Mouse (Mus musculus) stomach, postnatal 0 days (tissue): ENCODE results near the gene Defb22. TPM values are rescaled to one million over a fixed set of nuclear protein-coding genes. Genes with fewer than 3 reads are reported as not detected.

Source experiments
- ATAC-seq: fragments of 200-750 bp; cut with Nextera tagmentation; 2 replicates; pipeline ENCODE4 v1.8.0; 2017; ENCODE audit not compliant: low FRiP score, low TSS enrichment
- DNase-seq: peaks from one replicate; pipeline ENCODE4 v3.0.0-alpha.2; 2016; ENCODE audit warnings: low spot score
- H3K27ac ChIP-seq: fragments of 300-500 bp; sonication (generic); replicated peaks from 2 replicates; pipeline ENCODE4 v1.5.1; 2014; ENCODE audit warnings: mild to moderate bottlenecking, control low read depth
- H3K27me3 ChIP-seq: fragments of 300-500 bp; sonication (generic); 2 replicates; pipeline ENCODE4 v1.6.1; 2014; ENCODE audit warnings: low read length; ENCODE audit not compliant: control insufficient read depth, insufficient read depth
- H3K36me3 ChIP-seq: fragments of 300-500 bp; sonication (generic); 2 replicates; pipeline ENCODE4 v1.6.1; 2014; ENCODE audit warnings: low read length, mixed read lengths; ENCODE audit not compliant: control insufficient read depth, insufficient read depth
- H3K4me1 ChIP-seq: fragments of 300-500 bp; sonication (generic); replicated peaks from 2 replicates; pipeline ENCODE4 v1.6.1; 2014; ENCODE audit warnings: antibody characterized with exemption; ENCODE audit not compliant: control insufficient read depth, insufficient read depth
- H3K4me2 ChIP-seq: fragments of 300-500 bp; sonication (generic); replicated peaks from 2 replicates; pipeline ENCODE4 v1.6.1; 2014; ENCODE audit warnings: low read depth, mild to moderate bottlenecking, control low read depth, moderate library complexity
- H3K4me3 ChIP-seq: fragments of 300-500 bp; sonication (generic); 2 replicates; pipeline ENCODE4 v1.5.1; 2014; ENCODE audit warnings: low read depth, low read length, control low read depth
- H3K9ac ChIP-seq: fragments of 300-500 bp; sonication (generic); 2 replicates; pipeline ENCODE4 v1.6.1; 2014; ENCODE audit warnings: mild to moderate bottlenecking, low read length, control low read depth, mixed read lengths
- H3K9me3 ChIP-seq: fragments of 300-500 bp; sonication (generic); 2 replicates; pipeline ENCODE4 v1.6.1; 2016; ENCODE audit warnings: low read length; ENCODE audit not compliant: control insufficient read depth
- CTCF ChIP-seq: IDR thresholded peaks from 2 replicates; pipeline ENCODE4 v1.5.1; 2016; ENCODE audit warnings: antibody characterized with exemption, low read depth, mild to moderate bottlenecking, moderate library complexity
- EP300 ChIP-seq: optimal IDR thresholded peaks from 2 replicates; pipeline ENCODE3; 2016; ENCODE audit warnings: antibody characterized with exemption
- WGBS: fragments of 180-500 bp; shearing (Covaris S2); extraction: QIAGEN DNeasy Blood & Tissue Kit; methylation state at CpG from one replicate; pipeline ENCODE4 v1.1.7; 2014; 5-methylcytosine and 5-hydroxymethylcytosine counted together
- polyA plus RNA-seq: library from polyadenylated mRNA; unstranded; fragments of >200 nt; fragmentation: Nextera tagmentation; extraction: Ambion mirVana; gene quantifications from 2 replicates; pipeline ENCODE4 v1.2.1, GENCODE M21; 2015

Defb22 gene
- polyA plus RNA-seq, 1 experiment from 2014 or later, result not detected

- H3K36me3 ChIP-seq, result no peaks in the 10 kb centered on the region
- no peaks in the 10 kb centered on the region for H3K27me3 ChIP-seq
- H3K4me2 ChIP-seq, result no peak overlapping the region
- WGBS, result 58% methylated on average over 7 of the region's 7 CpGs
- ATAC-seq, result no peak
- no peak overlapping the region for H3K4me3 ChIP-seq
- H3K27ac ChIP-seq, result no peak overlapping the region
- DNase-seq, result no peak
- TF ChIP-seq CTCF (no peak), EP300 (no peak)
- no peaks in the 10 kb centered on the region for H3K9me3 ChIP-seq
- no peak overlapping the region for H3K9ac ChIP-seq
- no peaks in the 10 kb centered on the region for H3K4me1 ChIP-seq
Observed at GRCm38 (mm10) chr2:152500204-152500862, 10.4 kb upstream of the Defb22 start.

DNA sequence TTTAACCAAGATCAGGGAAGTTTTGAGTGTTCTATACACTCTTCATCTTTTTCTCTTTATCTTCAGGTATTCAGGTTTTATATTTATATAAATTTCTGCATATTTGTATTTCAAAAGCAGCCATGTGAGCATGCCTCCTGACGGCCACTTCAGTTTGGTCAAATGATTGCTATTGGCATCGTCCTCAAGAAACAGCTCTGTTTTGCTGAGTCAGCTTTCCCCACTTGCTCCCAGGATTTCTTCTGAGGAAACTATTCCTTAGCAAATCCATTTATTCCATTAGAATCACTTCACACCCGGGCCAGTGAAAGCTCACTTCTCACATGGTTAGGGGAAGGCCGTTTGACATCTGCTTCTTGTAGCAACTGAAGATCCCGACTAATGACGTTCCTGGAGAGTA is 8.1 kb upstream of the Defb22 start:
- H3K9me3 ChIP-seq, result no peaks in the 10 kb centered on the region
- H3K36me3 ChIP-seq, result no peaks in the 10 kb centered on the region
- no peak overlapping the region for H3K9ac ChIP-seq
- no peak overlapping the region for H3K4me3 ChIP-seq
- whole genome bisulfite sequencing, result 66% methylated on average over 6 of the region's 6 CpGs
- H3K4me1 ChIP-seq, result no peaks in the 10 kb centered on the region
- TF ChIP-seq CTCF (no peak), EP300 (no peak)
- H3K27ac ChIP-seq, result no peak overlapping the region
- no peak overlapping the region for H3K4me2 ChIP-seq
- ATAC-seq (no peak), DNase-seq (no peak)
- no peaks in the 10 kb centered on the region for H3K27me3 ChIP-seq

GRCm38 (mm10) chr2:152493151-152493550 is 3.2 kb upstream of the Defb22 start:
- Histone ChIP-seq H3K4me1 (no peaks in the 10 kb centered on the region), H3K4me2 (no peak overlapping the region), H3K27me3 (no peaks in the 10 kb centered on the region), H3K36me3 (no peaks in the 10 kb centered on the region), H3K27ac (no peak overlapping the region), H3K4me3 (no peak overlapping the region), H3K9ac (no peak overlapping the region), H3K9me3 (no peaks in the 10 kb centered on the region)
- DNase-seq, result no peak
- no peak for ATAC-seq
- TF ChIP-seq EP300 (no peak), CTCF (peak; percentile 19; the same call in 1 of the 2 replicates)
- WGBS, result 65% methylated on average over 6 of the region's 6 CpGs

DNA sequence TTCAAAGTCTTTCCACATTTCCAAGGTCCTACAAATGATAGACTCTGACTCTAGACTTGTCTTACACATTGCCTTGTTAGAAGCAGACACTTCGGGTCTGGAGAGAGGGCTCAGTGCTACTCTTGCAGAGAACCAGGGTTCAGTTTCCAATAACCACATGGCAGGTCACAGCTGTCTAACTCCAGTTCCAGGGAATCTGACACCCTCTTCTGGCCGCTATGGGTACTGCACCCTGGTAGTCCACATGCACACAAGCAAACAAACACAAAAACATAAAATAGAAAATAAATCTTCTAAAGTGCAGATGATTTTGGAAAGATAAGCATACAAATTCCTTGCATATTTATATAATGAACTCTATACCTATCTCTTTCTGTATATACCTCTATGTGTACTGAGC is 2.9 kb downstream of the Defb22 start:
- H3K4me2 ChIP-seq, result no peak overlapping the region
- no peaks in the 10 kb centered on the region for H3K4me1 ChIP-seq
- no peaks in the 10 kb centered on the region for H3K36me3 ChIP-seq
- H3K27me3 ChIP-seq, result no peaks in the 10 kb centered on the region
- 71% methylated on average over 2 of the region's 2 CpGs for WGBS
- TF ChIP-seq EP300, result no peak
- TF ChIP-seq CTCF, result peak; percentile 46
- DNase-seq, result no peak
- H3K9ac ChIP-seq, result no peak overlapping the region
- H3K9me3 ChIP-seq, result no peaks in the 10 kb centered on the region
- no peak for ATAC-seq
- H3K27ac ChIP-seq, result no peak overlapping the region
- H3K4me3 ChIP-seq, result no peak overlapping the region

- no peak overlapping the region for H3K4me3 ChIP-seq
- WGBS, result 89% methylated on average over 7 of the region's 7 CpGs
Observed at GRCm38 (mm10) chr2:152481726-152482125, 8.2 kb downstream of the Defb22 start.

DNA sequence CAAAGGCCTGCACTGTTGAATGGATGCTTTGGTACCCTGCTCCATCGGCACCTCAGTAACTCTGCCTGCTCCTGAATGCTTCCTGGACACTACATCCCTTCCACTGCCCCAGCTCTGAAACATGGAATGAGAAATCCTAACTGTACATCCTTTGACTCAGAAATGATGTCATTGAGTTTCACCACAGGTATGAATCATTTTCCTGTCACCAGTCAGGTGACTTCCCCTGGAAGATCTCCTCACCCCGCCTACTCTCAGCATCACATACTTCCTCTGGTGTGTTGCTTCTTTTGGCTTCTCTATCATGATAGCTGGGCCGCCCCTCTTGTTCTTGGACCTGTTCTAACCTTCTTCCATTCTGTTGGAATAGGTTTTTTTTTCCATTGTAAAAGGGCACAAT is 9.1 kb downstream of the Defb22 start:
- no peaks in the 10 kb centered on the region for H3K27me3 ChIP-seq
- no peaks in the 10 kb centered on the region for H3K36me3 ChIP-seq
- DNase-seq (no peak), ATAC-seq (no peak)
- H3K27ac ChIP-seq, result no peak overlapping the region
- H3K4me3 ChIP-seq, result no peak overlapping the region
- no peak overlapping the region for H3K9ac ChIP-seq
- H3K4me1 ChIP-seq, result no peaks in the 10 kb centered on the region
- no peak overlapping the region for H3K4me2 ChIP-seq
- 80% methylated on average over 3 of the region's 3 CpGs for WGBS
- TF ChIP-seq CTCF (no peak), EP300 (no peak)
- no peaks in the 10 kb centered on the region for H3K9me3 ChIP-seq

More at GRCm38 (mm10) chr2:152481726-152482125, 8.2 kb downstream of the Defb22 start:
- no peak overlapping the region for H3K9ac ChIP-seq
- DNase-seq (no peak), ATAC-seq (no peak)
- H3K9me3 ChIP-seq, result no peaks in the 10 kb centered on the region
- no peaks in the 10 kb centered on the region for H3K4me1 ChIP-seq
- no peak overlapping the region for H3K27ac ChIP-seq
- H3K27me3 ChIP-seq, result no peaks in the 10 kb centered on the region
- H3K4me2 ChIP-seq, result no peak overlapping the region
- no peaks in the 10 kb centered on the region for H3K36me3 ChIP-seq
- TF ChIP-seq EP300 (no peak), CTCF (no peak)
